Mouse (Mus musculus) fibroblast of lung, adult 2 months (primary cell): ENCODE measurements around the gene Krtap1-5.
"Not testable (repeated sequence)": the region's sequence is repeated elsewhere in the genome, so short reads cannot be mapped to it uniquely, and the experiment has no call there.

Experiments used
- DNase-seq: peaks from one replicate; pipeline ENCODE4 v3.0.0-alpha.2; 2011; ENCODE audit warnings: low read depth

Krtap1-5 gene

GRCm38 (mm10) chr11:99580636-99581035 lies at the start of gene Krtap1-5:
Gene Krtap1-5, minus strand, starts transcription at chr11:99581016.
- peak; percentile 14 for DNase-seq

DNA sequence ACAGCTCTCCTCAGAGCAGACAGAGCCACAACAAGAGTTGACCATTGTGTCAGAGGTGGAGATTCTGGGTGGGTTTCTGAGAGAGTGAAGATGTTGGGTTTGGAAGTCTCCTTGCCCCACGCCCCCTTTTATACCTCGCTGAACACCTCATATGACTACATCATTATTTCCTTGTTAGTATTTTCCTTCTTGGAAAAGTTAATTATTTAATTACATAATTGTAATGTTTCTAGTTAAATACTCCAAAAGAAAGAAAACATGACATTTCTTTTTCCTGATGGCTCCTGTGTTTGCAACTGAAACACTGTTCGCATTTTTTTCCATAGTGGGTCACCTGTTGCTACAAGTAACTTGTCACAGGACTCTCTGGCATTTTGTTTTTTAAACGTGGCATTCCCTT lies 47.3 kb upstream of the Krtap1-5 start, which contains the start of gene Krtap4-1:
Gene Krtap4-1 (minus strand): TSS at position 101 of the 400 bp plus-strand sequence.
- DNase-seq = no peak

- DNase-seq = no peak
Observed at GRCm38 (mm10) chr11:99620335-99620734, 39.5 kb upstream of the Krtap1-5 start, which contains the start of gene Gm11562. Gene Gm11562, minus strand, starts transcription at chr11:99620435.

GRCm38 (mm10) chr11:99614796-99615363 lies 34.1 kb upstream of the Krtap1-5 start, which contains the start of gene Krtap2-4:
Gene Krtap2-4, minus strand, starts transcription at chr11:99614846.
- no peak for DNase-seq

DNA sequence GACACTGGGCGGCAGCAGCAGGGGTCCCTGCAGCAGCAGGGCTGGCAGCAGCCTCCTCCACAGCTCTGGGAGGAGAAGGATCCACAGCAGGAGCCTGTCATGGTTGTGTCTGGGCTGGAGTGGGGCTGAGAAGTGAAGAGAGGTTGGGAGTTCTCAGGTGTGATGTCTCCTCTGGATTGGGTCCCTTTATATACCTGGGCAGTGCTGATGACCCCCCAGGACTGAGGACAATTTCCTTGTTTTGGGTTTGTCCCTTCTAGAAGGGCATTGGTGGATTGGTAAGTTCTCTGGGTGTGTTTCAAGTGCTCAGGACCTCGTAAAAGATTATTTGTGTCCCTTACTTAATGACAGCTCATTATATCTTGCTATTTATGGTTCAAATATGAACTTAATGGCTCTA lies 29.3 kb upstream of the Krtap1-5 start, which contains the start of gene Gm11937:
Gene Gm11937 (minus strand): TSS at position 101 of the 400 bp plus-strand sequence.
- DNase-seq = not testable (repeated sequence)

DNA sequence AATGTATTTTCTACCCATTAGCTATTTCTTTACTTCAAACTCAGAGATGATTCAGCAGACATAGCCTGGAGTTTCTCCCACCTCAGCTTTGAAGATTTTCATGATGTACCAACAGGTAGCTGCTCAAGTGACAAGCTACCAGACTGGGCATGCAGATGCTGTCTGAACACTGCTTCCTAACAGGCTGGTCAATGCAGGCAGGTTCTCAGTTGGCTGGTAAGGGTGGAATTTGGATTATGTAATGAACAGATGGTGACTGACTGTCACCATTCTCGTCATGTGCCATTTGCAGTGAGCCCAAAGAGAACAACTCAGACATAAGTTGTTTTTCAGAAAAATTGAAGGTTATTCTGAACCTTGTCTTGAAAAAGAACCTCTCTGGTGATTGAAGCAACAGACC lies 28.3 kb upstream of the Krtap1-5 start:
- DNase-seq = no peak

DNA sequence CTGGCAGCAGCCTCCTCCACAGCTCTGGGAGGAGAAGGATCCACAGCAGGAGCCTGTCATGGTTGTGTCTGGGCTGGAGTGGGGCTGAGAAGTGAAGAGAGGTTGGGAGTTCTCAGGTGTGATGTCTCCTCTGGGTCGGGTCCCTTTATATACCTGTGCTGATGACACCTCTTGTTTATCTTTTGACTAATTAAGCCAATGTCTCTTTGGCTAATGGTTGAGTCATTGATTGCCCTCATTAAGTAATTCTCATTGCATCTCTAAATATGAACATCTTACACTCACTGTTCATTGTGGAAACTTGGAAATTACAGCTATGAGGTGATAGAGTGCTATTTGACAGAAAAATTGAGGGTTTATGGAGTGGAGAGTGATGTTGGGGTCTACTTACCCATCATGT lies 22.4 kb upstream of the Krtap1-5 start, which contains the start of gene Gm11938:
Gene Gm11938 (minus strand): TSS at position 101 of the 400 bp plus-strand sequence.
- not testable (repeated sequence) for DNase-seq

DNA sequence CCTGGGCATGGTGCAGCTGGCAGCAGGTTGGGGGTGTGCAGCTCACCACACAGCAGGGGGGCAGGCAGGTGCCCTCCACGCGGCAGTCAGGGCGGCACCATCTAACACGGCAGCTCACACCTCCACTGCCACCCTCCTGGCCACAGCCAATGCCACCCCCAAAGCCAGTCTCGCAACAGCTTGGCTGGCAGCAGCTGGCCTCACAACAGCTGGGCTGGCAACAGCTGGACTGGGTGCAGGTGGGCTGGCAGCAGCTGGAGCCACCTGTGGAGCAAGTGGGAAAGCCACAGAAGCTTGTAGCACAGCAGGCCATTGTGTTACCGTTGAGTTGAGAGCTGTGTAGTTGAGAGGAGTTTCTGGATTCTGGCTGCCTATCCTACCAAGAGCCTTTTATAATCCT lies 16.9 kb upstream of the Krtap1-5 start, which contains the start of gene Krtap9-3:
Gene Krtap9-3 (minus strand): TSS at position 364 of the 400 bp plus-strand sequence.
- not testable (repeated sequence) for DNase-seq

DNA sequence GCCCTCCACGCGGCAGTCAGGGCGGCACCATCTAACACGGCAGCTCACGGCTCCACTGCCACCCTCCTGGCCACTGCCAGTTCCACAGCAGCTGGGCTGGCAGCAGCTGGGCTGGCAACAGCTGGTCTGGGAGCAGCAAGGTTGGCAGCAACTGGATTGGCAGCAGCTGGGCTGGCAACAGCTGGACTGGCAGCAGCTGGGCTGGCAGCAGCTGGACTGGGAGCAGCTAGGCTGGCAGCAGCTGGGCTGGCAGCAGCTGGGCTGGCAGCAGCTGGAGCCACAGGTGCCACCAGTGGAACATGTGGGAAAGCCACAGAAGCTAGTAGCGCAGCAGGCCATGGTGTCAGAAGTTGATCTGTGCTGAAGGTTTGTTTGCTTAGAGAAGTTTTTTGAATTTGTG lies 10.2 kb upstream of the Krtap1-5 start, which contains the start of gene Krtap1-3:
Gene Krtap1-3 (minus strand): TSS at position 359 of the 400 bp plus-strand sequence.
- no peak for DNase-seq

GRCm38 (mm10) chr11:99585096-99585495 lies 4.3 kb upstream of the Krtap1-5 start:
- no peak for DNase-seq

DNA sequence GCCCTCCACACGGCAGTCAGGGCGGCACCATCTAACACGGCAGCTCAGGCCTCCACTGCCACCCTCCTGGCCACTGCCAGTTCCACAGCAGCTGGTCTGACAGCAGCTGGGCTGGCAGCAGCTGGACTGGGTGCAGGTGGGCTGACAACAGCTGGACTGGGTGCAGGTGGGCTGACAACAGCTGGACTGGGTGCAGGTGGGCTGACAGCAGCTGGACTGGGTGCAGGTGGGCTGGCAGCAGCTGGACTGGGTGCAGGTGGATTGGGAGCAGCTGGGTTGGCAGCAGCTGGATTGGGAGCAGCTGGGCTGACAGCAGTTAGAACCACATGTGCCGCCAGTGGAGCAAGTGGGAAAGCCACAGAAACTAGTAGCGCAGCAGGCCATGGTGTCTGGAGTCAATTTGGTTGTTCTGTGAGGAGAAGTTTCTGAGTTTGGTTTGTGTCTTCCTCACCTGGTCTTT lies 2.5 kb upstream of the Krtap1-5 start, which contains the start of gene Krtap1-4:
Gene Krtap1-4 (minus strand): TSS at position 410 of the 460 bp plus-strand sequence.
- no peak for DNase-seq

- peak; percentile 75 for DNase-seq
Observed at GRCm38 (mm10) chr11:99581564-99581963, 748 bp upstream of the Krtap1-5 start.

DNA sequence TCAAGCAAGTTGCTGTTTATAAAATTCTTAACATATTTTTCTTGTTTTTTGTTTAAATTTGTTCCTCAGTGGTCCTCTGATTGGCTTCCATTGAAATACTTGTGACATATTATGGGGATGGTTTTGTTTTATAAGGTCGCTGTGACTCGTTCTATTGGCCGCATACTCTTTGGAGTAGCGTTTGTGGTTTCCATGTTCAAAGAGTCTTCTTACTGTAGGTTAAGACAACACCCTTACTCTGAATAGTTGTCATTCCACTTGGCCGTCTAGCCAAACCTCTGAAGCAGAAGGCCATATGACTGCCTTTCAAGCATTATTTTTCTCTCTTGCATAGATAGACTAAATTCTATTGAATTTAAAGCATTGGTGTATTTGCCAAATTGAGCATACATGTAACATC lies 235 bp upstream of the Krtap1-5 start:
- peak; percentile 44 for DNase-seq

DNA sequence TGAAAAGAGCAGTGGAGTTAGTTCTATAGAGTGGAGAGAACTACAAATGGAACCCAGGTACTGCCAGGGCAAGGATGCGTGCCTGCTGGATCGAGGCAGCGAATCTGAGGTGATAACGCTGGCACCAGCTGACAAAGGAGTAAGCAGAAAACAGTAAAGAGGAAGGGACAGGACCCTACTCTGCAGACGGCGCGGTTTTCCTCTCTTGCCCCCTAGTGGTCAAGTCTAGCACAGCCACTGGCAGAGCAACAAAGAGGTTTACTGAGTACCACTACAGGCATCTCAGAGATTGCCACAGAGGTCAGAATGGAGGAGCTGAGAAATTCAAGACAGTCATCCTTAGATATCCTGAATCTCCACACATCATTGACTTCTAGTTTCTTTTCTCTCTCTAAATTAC lies 6.7 kb downstream of the Krtap1-5 start:
- DNase-seq = peak; percentile 44

DNA sequence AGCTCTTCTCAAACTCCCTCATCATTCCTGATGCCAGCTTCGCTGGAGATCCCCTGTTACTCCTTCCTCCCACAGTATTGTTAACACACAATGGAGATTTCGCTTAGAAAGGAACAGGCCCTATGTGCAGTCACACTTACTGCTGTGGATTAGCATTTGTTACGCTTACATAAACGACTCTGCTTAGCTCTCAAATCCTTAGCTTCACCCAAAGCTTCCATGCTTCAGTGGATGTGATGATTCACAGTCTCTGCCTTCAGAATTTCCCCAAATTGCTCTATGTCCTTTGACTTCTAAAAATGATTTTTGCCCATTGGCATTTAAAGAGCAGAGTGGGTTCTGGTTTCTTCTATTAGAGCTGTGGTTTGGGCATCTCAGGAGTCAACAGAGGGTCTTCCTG lies 7.7 kb downstream of the Krtap1-5 start:
- no peak for DNase-seq

DNA sequence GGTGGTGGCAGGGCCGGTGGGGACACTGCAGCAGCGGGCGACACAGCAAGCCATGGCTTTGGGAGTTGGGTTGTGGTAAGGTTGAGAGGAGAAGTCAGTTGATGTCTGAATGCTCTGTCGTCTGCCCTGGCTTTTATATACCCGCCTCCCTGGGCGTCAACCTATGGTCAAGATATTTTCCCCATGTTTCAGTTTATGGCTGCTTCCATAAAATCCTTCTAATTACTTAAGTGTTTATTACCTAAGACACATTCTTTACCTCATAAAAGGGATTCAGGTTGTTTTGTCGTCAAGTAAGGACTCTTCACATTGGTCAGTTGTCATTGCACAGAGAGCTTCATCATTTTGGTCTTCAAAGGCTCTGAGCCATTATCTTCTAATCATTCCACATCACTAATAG lies 14.3 kb downstream of the Krtap1-5 start, which contains the start of gene Krtap3-1:
Gene Krtap3-1 (minus strand): TSS at position 101 of the 400 bp plus-strand sequence.
- DNase-seq = no peak

DNA sequence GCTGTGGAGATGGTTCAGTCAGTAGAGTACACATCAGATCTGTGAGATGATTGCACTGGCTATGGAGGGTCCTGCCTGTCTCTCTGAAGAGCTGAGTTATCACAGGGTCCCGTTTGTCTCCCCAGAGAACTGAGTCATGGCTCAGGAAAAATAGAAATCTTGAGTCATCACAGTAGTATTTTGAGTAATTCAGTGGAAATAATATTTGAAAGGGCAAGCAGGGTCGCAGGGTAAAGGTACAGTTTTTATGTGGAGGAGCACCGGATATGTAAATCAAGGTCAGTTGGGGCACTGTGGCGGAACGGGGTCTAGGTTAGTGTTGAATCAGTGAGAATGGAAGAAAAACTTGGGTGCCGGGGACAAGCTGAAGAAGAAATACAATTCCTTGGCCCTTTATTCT lies 18.2 kb downstream of the Krtap1-5 start:
- no peak for DNase-seq

GRCm38 (mm10) chr11:99559366-99559765 lies 21.4 kb downstream of the Krtap1-5 start, which contains the start of gene Gm11939:
Gene Gm11939, minus strand, starts transcription at chr11:99559466.
- no peak for DNase-seq

DNA sequence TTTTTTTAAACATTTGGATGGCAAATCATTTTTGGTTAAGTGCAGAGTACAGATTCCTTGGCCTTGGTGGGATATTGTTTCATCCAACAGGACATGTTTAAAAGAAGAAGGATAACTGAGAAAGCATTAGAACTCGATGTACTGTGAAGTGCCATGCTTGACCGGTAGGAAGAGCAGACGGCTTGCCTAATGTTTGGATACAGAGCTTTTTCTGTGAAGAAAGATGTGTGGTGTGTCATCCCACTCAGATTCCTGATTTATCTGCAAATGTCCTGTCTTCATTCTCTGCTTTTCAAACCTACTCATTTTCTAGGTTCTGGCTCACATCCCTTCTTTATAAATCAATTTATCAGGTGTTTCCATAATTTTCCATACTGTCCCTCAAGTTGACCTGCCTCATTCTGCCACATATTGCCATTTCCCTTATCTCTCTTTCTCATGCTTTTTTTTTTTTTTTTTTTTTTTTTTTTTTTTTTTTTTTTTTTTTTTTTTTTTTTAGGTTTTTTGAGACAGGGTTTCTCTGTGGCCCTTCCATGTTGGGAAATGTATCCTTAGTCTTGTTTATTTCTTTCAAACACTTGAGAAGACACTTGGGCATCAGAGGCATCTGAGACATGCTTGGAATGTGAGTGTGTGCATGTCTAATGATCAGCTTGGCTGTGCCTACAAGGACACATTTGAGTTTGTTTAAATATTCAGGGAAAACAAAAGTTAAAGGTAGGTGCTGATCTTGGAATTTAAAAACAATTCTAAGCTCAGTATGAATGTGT lies 22.7 kb downstream of the Krtap1-5 start:
- DNase-seq = no peak

GRCm38 (mm10) chr11:99556753-99557152 lies 24.1 kb downstream of the Krtap1-5 start, which contains the start of gene Krtap3-2:
Gene Krtap3-2, minus strand, starts transcription at chr11:99556853.
- DNase-seq = no peak

- DNase-seq = no peak
Observed at GRCm38 (mm10) chr11:99556195-99556594, 24.6 kb downstream of the Krtap1-5 start.

DNA sequence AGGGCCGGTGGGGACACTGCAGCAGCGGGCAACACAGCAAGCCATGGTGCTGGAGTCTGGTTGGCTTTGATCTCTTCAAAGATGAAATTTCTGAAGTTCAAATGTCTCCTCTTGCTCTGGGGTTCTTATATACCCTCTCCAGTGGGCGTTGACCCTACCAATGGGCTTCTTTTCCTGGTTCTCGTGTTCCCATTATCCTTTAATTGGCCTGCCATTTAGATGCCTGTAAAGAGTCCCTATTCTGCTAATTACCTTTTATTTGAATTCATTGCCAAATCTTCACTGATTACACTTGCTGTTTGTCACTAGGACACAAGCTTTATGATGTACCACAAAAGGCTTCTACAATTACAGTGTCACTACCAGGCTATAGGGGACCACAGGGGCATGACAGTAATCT lies 30.1 kb downstream of the Krtap1-5 start, which contains the start of gene Krtap3-3:
Gene Krtap3-3 (minus strand): TSS at position 101 of the 400 bp plus-strand sequence.
- DNase-seq = no peak
